Mouse (Mus musculus): ENCODE data around the gene Plxna3. TPM values are rescaled to one million over a fixed set of nuclear protein-coding genes. Genes with fewer than 3 reads are reported as not detected.

Gene Plxna3
- polyA plus RNA-seq, 1 experiment from 2014 or later = 17.4 TPM

- peak within 1 kb of the TSS; percentile 55 for H3K9ac ChIP-seq (replicated peaks; ENCODE audit: low read depth, low read length)
- peak; percentile 100 for ATAC-seq (ENCODE audit: insufficient number of reproducible peaks, insufficient read depth, low FRiP score, low read depth)
- peak within 1 kb of the TSS; percentile 47 for H3K4me3 ChIP-seq (ENCODE audit: low read depth, low read length)
- no peaks in the 10 kb centered on the region for H3K36me3 ChIP-seq (ENCODE audit: control insufficient read depth, insufficient read depth, low read length)
- H3K27ac ChIP-seq (ENCODE audit: low read length) = peak within 1 kb of the TSS; percentile 89
- H3K27me3 ChIP-seq (ENCODE audit: control insufficient read depth, insufficient read depth, low read length) = no peaks in the 10 kb centered on the region
- H3K4me2 ChIP-seq (replicated peaks; ENCODE audit: low read depth, low read length) = peak within 1 kb of the TSS; percentile 52
- 25% methylated on average over 30 of the region's 30 CpGs for WGBS
- no peaks in the 10 kb centered on the region for H3K4me1 ChIP-seq (ENCODE audit: control insufficient read depth, insufficient read depth, low read length)
- H3K9me3 ChIP-seq (ENCODE audit: control insufficient read depth, low read depth, low read length) = no peaks in the 10 kb centered on the region
Observed at GRCm38 (mm10) chrX:74392535-74393443, 63.9 kb downstream of the Plxna3 start, which contains the start of the genes Fam3a and Ikbkg. Gene Fam3a (minus strand): TSS chrX:74393272. Gene Ikbkg (plus strand): TSS chrX:74393290.

Small RNA genes within 50 kb of the gene (microRNA-seq; reads per million reads assigned to microRNA genes)
- not detected for gene Mir7092

Other genes starting within 250 kb of the Plxna3 start
- gene Opn1mw, start 201.6 kb upstream of the Plxna3 start, polyA plus RNA-seq (2014; fragmentation: Nextera tagmentation; extraction: Ambion mirVana) = not detected in 2 replicates
- gene Mecp2, start 193.7 kb upstream of the Plxna3 start, polyA plus RNA-seq (2014; fragmentation: Nextera tagmentation; extraction: Ambion mirVana) = 12.9 and 13.4 TPM in 2 replicates
- gene Tex28, start 161.2 kb upstream of the Plxna3 start, polyA plus RNA-seq (2014; fragmentation: Nextera tagmentation; extraction: Ambion mirVana) = not detected in 2 replicates
- gene Tktl1, start 151.8 kb upstream of the Plxna3 start, polyA plus RNA-seq (2014; fragmentation: Nextera tagmentation; extraction: Ambion mirVana) = not detected in 2 replicates
- 515 and 563 TPM in 2 replicates for gene Flna, start 79.2 kb upstream of the Plxna3 start, polyA plus RNA-seq (2014; fragmentation: Nextera tagmentation; extraction: Ambion mirVana)
- gene Emd, start 74.4 kb upstream of the Plxna3 start, polyA plus RNA-seq (2014; fragmentation: Nextera tagmentation; extraction: Ambion mirVana) = 33.3 and 37.3 TPM in 2 replicates
- 893 and 924 TPM in 2 replicates for gene Rpl10, start 58.3 kb upstream of the Plxna3 start, polyA plus RNA-seq (2014; fragmentation: Nextera tagmentation; extraction: Ambion mirVana)
- gene Taz, start 47.2 kb upstream of the Plxna3 start, polyA plus RNA-seq (2014; fragmentation: Nextera tagmentation; extraction: Ambion mirVana) = 64.6 and 67.5 TPM in 2 replicates
- 17.3 and 18.7 TPM in 2 replicates for gene Dnase1l1, start 46.7 kb upstream of the Plxna3 start, polyA plus RNA-seq (2014; fragmentation: Nextera tagmentation; extraction: Ambion mirVana)
- 89.7 and 111 TPM in 2 replicates for gene Atp6ap1, start 32.0 kb upstream of the Plxna3 start, polyA plus RNA-seq (2014; fragmentation: Nextera tagmentation; extraction: Ambion mirVana)
- 182 and 193 TPM in 2 replicates for gene Gdi1, start 24.1 kb upstream of the Plxna3 start, polyA plus RNA-seq (2014; fragmentation: Nextera tagmentation; extraction: Ambion mirVana)
- 54.9 and 56.6 TPM in 2 replicates for gene Fam50a, start 16.0 kb upstream of the Plxna3 start, polyA plus RNA-seq (2014; fragmentation: Nextera tagmentation; extraction: Ambion mirVana)
- 112 and 116 TPM in 2 replicates for gene Lage3, start 24.6 kb downstream of the Plxna3 start, polyA plus RNA-seq (2014; fragmentation: Nextera tagmentation; extraction: Ambion mirVana)
- gene Ubl4a, start 44.2 kb downstream of the Plxna3 start, polyA plus RNA-seq (2014; fragmentation: Nextera tagmentation; extraction: Ambion mirVana) = 73.7 and 77.5 TPM in 2 replicates
- gene Slc10a3, start 44.3 kb downstream of the Plxna3 start, polyA plus RNA-seq (2014; fragmentation: Nextera tagmentation; extraction: Ambion mirVana) = 18.1 and 20.0 TPM in 2 replicates
- 40.0 and 42.0 TPM in 2 replicates for gene Fam3a, start 64.2 kb downstream of the Plxna3 start, polyA plus RNA-seq (2014; fragmentation: Nextera tagmentation; extraction: Ambion mirVana)
- gene Ikbkg, start 64.2 kb downstream of the Plxna3 start, polyA plus RNA-seq (2014; fragmentation: Nextera tagmentation; extraction: Ambion mirVana) = 19.8 and 21.5 TPM in 2 replicates
- 78.4 and 79.1 TPM in 2 replicates for gene G6pdx, start 100.1 kb downstream of the Plxna3 start, polyA plus RNA-seq (2014; fragmentation: Nextera tagmentation; extraction: Ambion mirVana)
- gene Gm6880, start 152.3 kb downstream of the Plxna3 start, polyA plus RNA-seq (2014; fragmentation: Nextera tagmentation; extraction: Ambion mirVana) = not detected in 2 replicates
- gene Olfr1326-ps1, start 245.8 kb downstream of the Plxna3 start, polyA plus RNA-seq (2014; fragmentation: Nextera tagmentation; extraction: Ambion mirVana) = not detected in 2 replicates